Mouse (Mus musculus) embryonic facial prominence, embryonic 11.5 days (tissue): ENCODE measurements at regions not wholly inside any gene's neighbourhood (a gene's known extent, or its start where the extent isn't known, plus 50 kb on each side); places are given as distances from the start of the nearest gene placed in this dataset.

Experiments used
- ATAC-seq: fragments of 200-750 bp; cut with Nextera tagmentation; replicated peaks from 2 replicates; pipeline ENCODE4 v1.8.0; 2017; ENCODE audit warnings: low read depth; ENCODE audit not compliant: insufficient number of reproducible peaks, low FRiP score, low TSS enrichment
- DNase-seq: peaks from one replicate; pipeline ENCODE4 v3.0.0-alpha.2; 2015; ENCODE audit warnings: low spot score
- H3K27ac ChIP-seq: fragments of 300-500 bp; sonication (generic); replicated peaks from 2 replicates; pipeline ENCODE4 v1.5.1; 2014; ENCODE audit warnings: mild to moderate bottlenecking, low read depth, low read length, control low read depth
- H3K27me3 ChIP-seq: fragments of 300-500 bp; sonication (generic); 2 replicates; pipeline ENCODE4 v1.6.1; 2014; ENCODE audit warnings: mild to moderate bottlenecking, low read length, moderate library complexity, mixed read lengths; ENCODE audit not compliant: control insufficient read depth, insufficient read depth
- H3K36me3 ChIP-seq: fragments of 300-500 bp; sonication (generic); replicated peaks from 2 replicates; pipeline ENCODE4 v1.6.1; 2014; ENCODE audit warnings: low read depth, mild to moderate bottlenecking, low read length, moderate library complexity, mixed read lengths; ENCODE audit not compliant: control insufficient read depth, insufficient read depth
- H3K4me1 ChIP-seq: fragments of 300-500 bp; sonication (generic); 2 replicates; pipeline ENCODE4 v1.6.1; 2014; ENCODE audit warnings: low read length, mixed read lengths; ENCODE audit not compliant: control insufficient read depth, insufficient read depth
- H3K4me2 ChIP-seq: fragments of 300-500 bp; sonication (generic); 2 replicates; pipeline ENCODE4 v1.6.1; 2014; ENCODE audit warnings: low read depth, mild to moderate bottlenecking, control low read depth, low read length, moderate library complexity
- H3K4me3 ChIP-seq: fragments of 300-500 bp; sonication (generic); 2 replicates; pipeline ENCODE4 v1.5.1; 2014; ENCODE audit warnings: low read depth, low read length, control low read depth
- H3K9ac ChIP-seq: fragments of 300-500 bp; sonication (generic); replicated peaks from 2 replicates; pipeline ENCODE4 v1.6.1; 2014; ENCODE audit warnings: mild to moderate bottlenecking, control low read depth, low read length
- H3K9me3 ChIP-seq: fragments of 300-500 bp; sonication (generic); replicated peaks from 2 replicates; pipeline ENCODE4 v1.6.1; 2016; ENCODE audit warnings: mild to moderate bottlenecking, low read length, inconsistent platforms, mixed read lengths; ENCODE audit not compliant: control insufficient read depth
- WGBS: fragments of 180-500 bp; shearing (Covaris S2); extraction: QIAGEN DNeasy Blood & Tissue Kit; methylation state at CpG from one replicate; pipeline ENCODE4 v1.1.7; 2014; 5-methylcytosine and 5-hydroxymethylcytosine counted together

DNA sequence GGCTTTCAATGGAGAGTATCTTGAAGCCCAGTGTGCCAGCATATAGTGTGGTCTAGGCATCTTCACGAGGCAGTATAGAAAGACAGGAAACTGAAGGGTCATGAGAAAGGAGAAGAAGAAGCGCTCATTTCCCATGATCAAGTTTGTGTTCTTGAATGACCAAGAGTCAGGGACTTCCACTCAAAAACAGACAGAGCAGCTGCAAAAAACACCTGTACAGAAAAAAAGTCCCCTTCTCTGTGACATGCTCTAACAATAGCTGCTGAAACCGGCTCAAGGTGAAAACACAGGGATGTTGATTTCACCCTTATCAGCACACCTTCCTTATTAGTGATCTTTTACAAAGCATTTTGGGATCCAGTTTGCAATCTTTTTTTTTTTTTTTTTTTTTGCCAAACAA is 90.6 kb upstream of the Fam98a start:
- no peak overlapping the region for H3K4me3 ChIP-seq
- WGBS: 81% methylated on average over 3 of the region's 3 CpGs

GRCm38 (mm10) chr17:75641010-75641498 is 89.3 kb upstream of the Fam98a start:
- Histone ChIP-seq H3K27ac (no peak overlapping the region), H3K9me3 (no peaks in the 10 kb centered on the region), H3K4me1 (no peaks in the 10 kb centered on the region), H3K4me2 (no peak overlapping the region), H3K36me3 (no peaks in the 10 kb centered on the region), H3K9ac (no peak overlapping the region), H3K4me3 (no peak overlapping the region), H3K27me3 (no peaks in the 10 kb centered on the region)
- DNase-seq (no peak), ATAC-seq (no peak)
- 63% methylated on average over 6 of the region's 6 CpGs for WGBS

More for the DNA sequence above, 90.6 kb upstream of the Fam98a start:
- Histone ChIP-seq H3K4me2 (no peak overlapping the region), H3K27me3 (no peaks in the 10 kb centered on the region), H3K36me3 (no peaks in the 10 kb centered on the region), H3K9ac (no peak overlapping the region), H3K9me3 (no peaks in the 10 kb centered on the region), H3K4me1 (no peaks in the 10 kb centered on the region), H3K27ac (no peak overlapping the region)
- DNase-seq (no peak), ATAC-seq (no peak)

DNA sequence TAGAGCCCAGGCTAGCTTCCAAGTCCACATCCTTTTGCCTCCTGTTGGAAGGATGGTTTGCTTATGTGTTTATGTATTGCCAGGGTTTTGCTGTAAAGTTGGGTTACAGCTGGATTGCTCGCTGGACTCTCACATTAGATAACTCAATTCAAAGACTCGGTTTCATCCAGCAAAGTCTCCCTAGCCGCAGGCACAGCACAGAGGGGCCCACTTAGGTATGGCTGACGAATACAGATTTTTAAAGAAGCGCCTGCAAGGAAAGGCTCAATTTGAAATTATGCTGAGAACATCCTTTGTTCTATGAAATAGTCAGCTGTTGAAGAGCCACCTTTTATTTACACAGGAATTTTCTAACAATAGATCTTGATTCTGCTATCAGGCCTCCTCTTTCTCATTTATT is 88.8 kb upstream of the Fam98a start:
- no peak overlapping the region for H3K27ac ChIP-seq
- 84% methylated on average over 5 of the region's 5 CpGs for WGBS
- no peaks in the 10 kb centered on the region for H3K4me1 ChIP-seq
- DNase-seq (no peak), ATAC-seq (no peak)
- no peak overlapping the region for H3K4me3 ChIP-seq
- no peaks in the 10 kb centered on the region for H3K36me3 ChIP-seq
- H3K9ac ChIP-seq: no peak overlapping the region
- H3K9me3 ChIP-seq: no peaks in the 10 kb centered on the region
- H3K27me3 ChIP-seq: no peaks in the 10 kb centered on the region
- no peak overlapping the region for H3K4me2 ChIP-seq

- Histone ChIP-seq H3K9ac (no peak overlapping the region), H3K4me2 (no peak overlapping the region), H3K9me3 (no peaks in the 10 kb centered on the region), H3K27ac (no peak overlapping the region), H3K36me3 (no peaks in the 10 kb centered on the region), H3K4me1 (no peaks in the 10 kb centered on the region), H3K4me3 (no peak overlapping the region), H3K27me3 (no peaks in the 10 kb centered on the region)
- ATAC-seq: no peak
- WGBS: 89% methylated on average over 4 of the region's 4 CpGs
- no peak for DNase-seq
Measured at GRCm38 (mm10) chr17:75629857-75630256, 78.1 kb upstream of the Fam98a start.

DNA sequence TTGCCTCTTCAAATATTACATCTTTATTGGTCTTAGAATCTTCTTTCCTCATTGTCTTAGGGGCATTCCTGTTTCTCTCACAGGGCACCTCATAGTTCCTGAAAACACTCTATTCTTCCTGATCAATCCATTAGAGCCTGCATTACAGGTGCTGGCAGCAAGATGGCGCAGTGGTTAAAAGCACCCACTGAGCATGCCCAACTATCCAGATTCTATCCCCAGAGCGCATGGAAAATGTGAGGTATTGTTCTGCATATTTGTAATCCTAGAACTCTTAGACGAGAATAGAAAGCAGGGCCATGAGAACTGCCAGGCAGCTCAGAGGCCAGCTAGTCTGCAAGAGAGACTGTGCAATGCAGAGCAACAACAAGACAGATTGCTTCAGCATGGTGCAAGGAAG is 67.7 kb upstream of the Fam98a start:
- H3K27me3 ChIP-seq: no peaks in the 10 kb centered on the region
- H3K9ac ChIP-seq: no peak overlapping the region

DNA sequence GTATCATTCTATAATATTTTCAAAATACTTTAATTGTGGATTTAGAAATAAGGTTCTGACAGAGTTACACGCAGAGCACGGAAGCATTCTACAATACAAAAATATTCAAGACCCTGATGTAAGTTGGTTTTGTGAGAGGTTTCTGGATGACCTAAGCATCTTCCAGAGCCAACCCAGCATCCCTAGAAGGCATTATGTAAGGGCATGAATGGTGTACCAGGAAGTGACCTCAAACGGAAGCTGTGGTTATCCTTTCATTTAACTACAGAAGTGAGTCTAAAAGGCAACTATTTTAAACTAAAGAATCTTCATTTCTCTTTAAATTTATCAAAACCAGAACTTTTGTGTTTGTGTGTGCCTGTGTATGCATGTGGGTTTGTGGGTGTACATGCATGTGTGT is 66.8 kb upstream of the Fam98a start:
- H3K9ac ChIP-seq: no peak overlapping the region
- H3K36me3 ChIP-seq: no peaks in the 10 kb centered on the region
- no peaks in the 10 kb centered on the region for H3K27me3 ChIP-seq
- DNase-seq (no peak), ATAC-seq (no peak)
- H3K27ac ChIP-seq: no peak overlapping the region
- H3K9me3 ChIP-seq: no peaks in the 10 kb centered on the region
- no peaks in the 10 kb centered on the region for H3K4me1 ChIP-seq
- H3K4me2 ChIP-seq: no peak overlapping the region
- no peak overlapping the region for H3K4me3 ChIP-seq
- 93% methylated on average over 3 of the region's 3 CpGs for WGBS

More for the DNA sequence above, 67.7 kb upstream of the Fam98a start:
- Histone ChIP-seq H3K4me3 (no peak overlapping the region), H3K36me3 (no peaks in the 10 kb centered on the region), H3K27ac (no peak overlapping the region), H3K4me2 (no peak overlapping the region), H3K4me1 (no peaks in the 10 kb centered on the region), H3K9me3 (no peaks in the 10 kb centered on the region)
- DNase-seq (peak; percentile 20), ATAC-seq (peak; percentile 23; the same call in 1 of the 2 replicates)
- 59% methylated on average over 3 of the region's 3 CpGs for WGBS

DNA sequence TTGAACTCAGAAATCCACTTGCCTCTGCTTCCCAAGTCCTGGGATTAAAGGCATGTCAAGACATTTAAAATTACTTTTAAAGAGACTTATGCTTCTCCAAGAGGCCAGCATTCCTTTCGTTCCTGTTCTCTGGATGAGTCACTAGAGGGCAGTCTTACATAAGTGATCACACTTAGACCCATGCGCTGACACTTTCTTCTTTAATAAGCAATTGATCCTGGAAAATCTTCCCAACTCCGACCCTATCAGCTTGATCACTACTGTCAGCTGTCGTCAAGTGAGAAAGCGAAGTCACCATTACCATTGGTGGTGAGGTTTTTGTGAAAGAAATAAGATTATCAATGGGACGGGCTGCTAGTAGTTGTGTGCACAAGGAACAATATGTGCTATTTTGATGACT is 65.5 kb upstream of the Fam98a start:
- no peak; the same call in 1 of the 2 replicates for ATAC-seq
- peak; percentile 76 for DNase-seq
- H3K4me3 ChIP-seq: no peak overlapping the region

DNA sequence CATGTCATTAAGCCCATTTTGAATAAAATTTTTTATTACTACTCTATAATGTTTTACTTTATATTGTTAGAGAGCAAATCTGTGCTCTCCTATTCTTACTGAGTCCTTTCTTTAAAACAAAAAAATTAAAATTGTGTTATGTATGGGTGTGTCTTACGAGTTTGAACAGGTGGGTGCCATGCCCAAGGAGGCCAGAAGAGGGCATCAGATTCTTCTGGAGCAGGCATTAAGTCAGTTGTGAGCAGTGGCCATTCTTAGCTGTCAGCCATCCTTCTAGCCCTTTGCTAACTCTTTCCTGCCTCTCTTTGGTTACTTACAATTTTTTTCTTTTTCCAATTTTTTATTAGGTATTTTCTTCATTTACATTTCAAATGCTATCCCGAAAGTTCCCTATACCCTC is 63.6 kb upstream of the Fam98a start:
- H3K27me3 ChIP-seq: no peaks in the 10 kb centered on the region
- H3K9me3 ChIP-seq: no peaks in the 10 kb centered on the region
- H3K4me1 ChIP-seq: no peaks in the 10 kb centered on the region
- no peak overlapping the region for H3K4me3 ChIP-seq
- ATAC-seq (no peak), DNase-seq (peak; percentile 34)
- no peak overlapping the region for H3K27ac ChIP-seq
- H3K4me2 ChIP-seq: no peak overlapping the region
- H3K9ac ChIP-seq: no peak overlapping the region
- WGBS: 81% methylated on average over 2 of the region's 2 CpGs
- no peaks in the 10 kb centered on the region for H3K36me3 ChIP-seq

More for the DNA sequence above, 65.5 kb upstream of the Fam98a start:
- Histone ChIP-seq H3K9me3 (no peaks in the 10 kb centered on the region), H3K36me3 (no peaks in the 10 kb centered on the region), H3K9ac (no peak overlapping the region), H3K4me1 (no peaks in the 10 kb centered on the region), H3K27me3 (no peaks in the 10 kb centered on the region), H3K4me2 (no peak overlapping the region), H3K27ac (no peak overlapping the region)
- WGBS: 20% methylated on average over 6 of the region's 6 CpGs
